Mouse (Mus musculus) lung, adult 2 months (tissue): ENCODE results near the gene Izumo4.

Experiments used
- CTCF ChIP-seq: fragments of 200-500 bp; IDR thresholded peaks from 2 replicates; pipeline ENCODE4 v1.5.1; 2011; ENCODE audit warnings: mild to moderate bottlenecking, low read length, control low read depth; ENCODE audit not compliant: insufficient read depth
- POLR2A ChIP-seq: fragments of 200-500 bp; IDR thresholded peaks from 2 replicates; pipeline ENCODE4 v1.6.1; 2011; ENCODE audit warnings: low read depth, mild to moderate bottlenecking, control low read depth, low read length, borderline replicate concordance; ENCODE audit errors: extremely low read depth

- no peak for TF ChIP-seq CTCF
- no peak for TF ChIP-seq POLR2A
Measured at GRCm38 (mm10) chr10:80698605-80699004, 3.4 kb upstream of the Izumo4 start.
